Mouse (Mus musculus) erythroid progenitor cell, adult 5-6 weeks (primary cell): ENCODE results near the gene Lonp2. TPM values are rescaled to one million over a fixed set of nuclear protein-coding genes. Genes with fewer than 3 reads are reported as not detected.

ENCODE experiments used
- ATAC-seq: replicated peaks from 2 replicates; pipeline ENCODE4 v1.8.0; 2016; ENCODE audit warnings: moderate number of reproducible peaks, mild to moderate bottlenecking, moderate TSS enrichment, inconsistent platforms; ENCODE audit not compliant: poor library complexity, low FRiP score, severe bottlenecking
- total RNA-seq, 2 experiments: library from RNA; stranded (forward) in 1 of 2; stranded (reverse) in 1 of 2; fragments of 150-400 nt in 1 of 2; fragments of 186-747, 209-891 nt in 1 of 2; gene quantifications; 2 replicates each; pipeline versions ENCODE4 v1.2.3 to v1.2.4; 2015 to 2017; ENCODE audit warnings: low replicate concordance in 2 of 2

The Lonp2 gene
- total RNA-seq (2015; ENCODE audit: low replicate concordance) (16.9 and 31.9 TPM in 2 replicates), total RNA-seq (2017; ENCODE audit: low replicate concordance) (13.4 and 20.5 TPM in 2 replicates)

DNA sequence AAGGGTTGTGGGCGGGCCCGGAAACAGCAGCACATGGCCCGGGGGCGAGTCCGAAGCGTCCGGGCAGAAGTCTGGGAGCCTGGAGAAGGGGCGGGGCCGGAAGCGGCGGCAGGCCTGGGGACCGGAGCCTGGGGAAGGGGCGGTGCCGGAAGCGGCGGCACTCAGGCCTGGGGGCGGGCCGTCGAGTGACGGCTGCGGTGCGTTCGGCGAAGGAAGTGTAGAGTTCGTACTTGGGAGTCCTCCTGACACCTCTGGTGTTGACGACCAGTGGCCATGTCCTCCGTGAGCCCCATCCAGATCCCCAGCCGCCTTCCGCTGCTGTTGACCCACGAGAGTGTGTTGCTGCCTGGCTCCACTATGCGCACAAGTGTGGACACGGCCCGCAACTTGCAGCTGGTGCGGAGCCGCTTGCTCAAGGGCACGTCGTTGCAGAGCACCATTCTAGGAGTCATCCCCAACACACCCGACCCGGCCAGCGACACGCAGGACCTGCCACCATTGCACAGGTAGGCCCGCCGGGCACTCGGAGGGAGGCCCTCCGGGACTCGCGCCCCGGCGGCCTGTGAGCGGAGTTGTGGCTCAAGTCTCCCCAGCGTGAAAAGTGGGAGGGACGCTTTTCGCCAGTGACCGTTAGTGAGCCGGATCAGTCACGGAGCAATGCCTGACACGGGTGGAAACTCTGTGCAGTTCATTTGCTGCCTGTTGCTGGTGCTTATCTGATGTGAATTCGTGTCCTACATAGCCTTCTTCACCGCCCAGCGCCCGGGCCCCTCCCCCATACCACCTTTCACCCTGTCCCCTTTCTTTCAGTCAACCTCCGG, at the start of gene Lonp2:
TSS of gene Lonp2 (plus strand) at position 133 of the 821 bp plus-strand sequence.
- peak; percentile 97 for ATAC-seq

DNA sequence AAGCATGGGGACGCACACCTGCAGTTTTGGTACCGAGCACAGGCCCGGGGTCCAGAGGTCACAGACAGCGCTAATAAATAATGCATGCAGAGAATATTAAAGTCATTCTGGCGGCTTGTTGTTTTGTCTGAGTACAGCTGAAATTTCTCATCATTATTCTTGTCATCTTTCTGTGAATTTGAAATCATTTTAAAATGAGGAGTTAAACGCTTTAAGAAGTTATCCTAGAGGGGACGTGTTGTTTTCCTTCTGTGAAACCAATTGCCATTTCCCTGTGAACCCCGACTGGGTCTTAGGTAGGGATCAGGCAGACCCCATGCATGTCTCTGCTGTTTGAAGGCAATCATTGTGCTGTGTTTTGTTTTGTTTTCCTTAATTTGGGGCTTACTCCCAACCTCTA, 46.3 kb upstream of the Lonp2 start:
- ATAC-seq, result no peak

DNA sequence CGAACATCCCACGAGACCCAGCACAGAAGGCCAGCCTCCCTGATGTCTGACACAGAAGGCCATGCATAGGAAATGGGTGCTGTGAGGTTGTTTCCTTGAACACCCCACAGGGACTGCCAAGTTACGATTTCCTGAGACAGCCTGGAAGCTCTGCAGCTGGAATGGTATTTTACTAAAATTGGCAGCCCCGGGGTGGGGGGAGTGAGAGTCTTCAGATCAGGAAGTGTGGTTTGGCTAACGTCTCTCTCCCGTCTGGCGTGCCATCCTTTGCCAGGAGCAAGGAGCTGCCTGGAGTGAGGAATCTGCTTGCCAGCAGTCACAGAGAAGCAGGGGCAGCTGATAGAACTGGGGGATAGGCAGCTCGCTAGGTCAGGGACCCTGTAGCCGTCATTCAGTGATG, 45.8 kb upstream of the Lonp2 start:
- ATAC-seq, result no peak

DNA sequence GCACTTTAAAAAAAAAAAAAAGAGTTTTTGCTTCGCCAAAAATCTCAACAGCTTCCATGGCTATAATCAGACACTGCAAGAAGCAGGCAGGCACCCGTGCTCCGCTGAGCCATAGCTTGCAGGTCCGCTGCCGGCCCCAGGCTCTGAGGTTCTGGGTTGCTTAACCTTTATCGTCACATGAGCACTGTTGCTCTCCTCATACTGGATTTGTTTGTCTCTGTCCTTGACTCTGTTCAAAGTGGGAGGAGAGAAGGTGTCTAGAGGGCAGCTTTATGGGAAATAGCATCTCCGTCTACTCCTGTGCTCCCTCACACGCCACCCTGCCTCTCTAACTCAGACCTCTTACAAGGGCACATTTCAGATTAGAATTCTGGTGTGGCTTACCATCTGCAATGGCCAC, 45.1 kb upstream of the Lonp2 start:
- no peak for ATAC-seq

DNA sequence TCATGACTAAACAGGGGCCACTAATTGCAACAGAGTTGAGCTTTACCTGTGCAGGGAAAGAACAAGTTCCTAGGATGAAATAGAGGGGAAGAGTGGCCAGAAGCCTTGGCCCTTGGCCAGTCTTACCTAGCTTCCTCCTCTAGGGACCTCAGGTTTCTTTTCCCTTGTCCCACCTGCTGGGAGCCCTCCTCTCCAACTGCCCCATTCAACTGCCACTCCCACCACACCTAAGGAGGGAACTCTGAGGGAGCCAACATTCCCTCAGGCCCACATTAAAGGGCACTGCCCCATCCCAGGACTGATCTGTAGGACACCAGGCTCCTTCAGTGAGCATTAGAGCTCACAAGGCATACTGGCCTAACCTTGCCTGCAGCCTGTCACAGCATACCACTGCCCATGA, 43.4 kb upstream of the Lonp2 start, which contains the start of gene Abcc12:
TSS of gene Abcc12 (minus strand) at position 229 of the 400 bp plus-strand sequence.
- no peak for ATAC-seq

DNA sequence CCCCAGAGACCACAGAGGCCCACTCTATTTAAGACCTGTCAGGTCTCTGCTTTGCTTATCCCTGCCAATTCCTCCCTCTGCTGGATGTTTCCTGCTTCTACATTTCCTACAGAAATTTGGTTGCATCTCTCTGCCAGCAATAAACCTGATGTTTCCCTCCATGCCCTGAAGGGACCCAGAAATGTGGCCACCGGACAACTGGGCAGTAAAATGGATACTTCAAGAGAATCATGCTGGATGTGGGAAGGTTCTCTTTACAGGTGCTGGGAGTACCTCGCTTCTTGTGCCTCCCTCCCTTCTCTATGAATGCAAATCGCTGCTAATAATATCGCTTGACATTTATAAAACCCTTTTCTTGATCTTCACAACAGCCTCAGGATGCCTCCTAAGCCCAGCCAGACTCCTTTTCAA, 41.9 kb upstream of the Lonp2 start:
- no peak for ATAC-seq

DNA sequence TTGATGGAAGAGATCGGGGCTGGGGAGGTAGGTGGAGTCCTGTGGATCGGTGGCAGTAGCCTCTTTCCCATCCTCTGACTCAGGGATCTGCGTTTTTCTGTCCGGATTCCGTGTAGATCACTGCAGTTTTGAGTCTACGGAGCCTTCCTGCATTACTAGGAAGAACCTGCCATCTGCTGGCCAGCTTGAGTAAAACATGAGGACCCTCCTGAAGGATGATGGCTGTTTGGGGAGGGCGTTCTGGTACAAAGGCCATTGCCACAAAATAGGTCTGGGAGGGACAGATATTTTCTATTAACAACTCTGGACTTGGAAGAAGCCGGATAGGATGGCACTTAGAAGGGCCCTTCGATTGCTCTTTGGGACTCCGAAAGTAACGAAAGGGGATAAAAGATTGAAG, 38.7 kb upstream of the Lonp2 start:
- peak; percentile 42; the same call in 1 of the 2 replicates for ATAC-seq

DNA sequence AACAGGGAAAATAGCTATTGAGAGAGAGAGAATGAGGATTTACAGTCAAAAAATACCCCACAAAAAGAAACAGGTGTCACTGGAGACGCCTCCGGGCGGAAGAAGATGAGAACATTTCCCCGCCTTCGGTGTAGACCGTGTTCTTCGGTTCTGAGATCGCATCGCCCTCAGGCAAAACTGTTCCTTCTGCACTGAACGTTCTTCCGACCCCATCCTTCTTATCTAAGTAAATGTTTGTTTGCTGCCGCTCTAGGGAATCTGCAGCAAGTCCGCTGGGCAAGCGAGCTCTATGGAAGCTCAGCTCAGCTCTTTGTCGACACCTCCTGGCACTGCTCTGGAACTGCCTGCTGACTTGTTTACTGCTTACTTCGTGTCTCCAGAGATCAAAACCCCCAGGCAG, 38.3 kb upstream of the Lonp2 start:
- peak; percentile 76 for ATAC-seq

DNA sequence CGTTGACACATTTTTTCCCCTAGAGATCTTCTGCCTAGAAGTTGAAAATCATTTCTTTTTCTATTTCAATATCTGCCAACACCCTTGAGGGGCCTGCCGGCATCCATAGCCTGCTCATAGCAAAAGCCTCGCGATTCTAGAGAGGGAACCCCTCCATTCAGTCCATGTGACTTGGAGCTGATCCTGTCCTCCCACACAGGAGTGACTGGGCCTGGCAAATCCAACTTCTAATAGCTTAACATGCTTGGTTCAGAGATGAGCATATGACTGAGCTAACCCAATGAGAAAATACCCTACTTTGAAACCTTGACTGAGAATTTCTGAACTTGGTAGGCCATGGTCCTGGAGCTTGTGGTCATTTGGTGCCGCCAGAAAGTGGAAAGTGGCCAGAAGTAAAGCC, 37.8 kb upstream of the Lonp2 start:
- ATAC-seq, result no peak

DNA sequence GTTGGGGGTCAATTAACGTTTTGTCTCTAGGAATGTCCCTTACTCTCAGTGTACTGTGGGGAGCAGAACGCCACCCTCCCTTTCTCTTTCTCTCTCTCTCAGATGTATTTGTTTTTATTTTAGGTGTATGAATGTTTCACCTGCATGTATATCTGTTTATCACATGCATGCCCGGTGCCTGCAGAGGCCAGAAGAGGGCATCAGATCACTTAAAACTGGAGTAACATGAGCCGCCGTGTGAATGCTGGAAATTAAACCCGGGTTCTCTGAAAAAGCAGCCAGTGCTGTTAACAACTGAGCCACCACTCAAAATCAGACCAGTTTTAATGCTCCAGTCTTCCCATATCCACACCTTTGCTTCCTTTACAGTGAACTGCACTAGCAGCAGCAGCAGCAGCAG, 37.2 kb upstream of the Lonp2 start:
- no peak for ATAC-seq

DNA sequence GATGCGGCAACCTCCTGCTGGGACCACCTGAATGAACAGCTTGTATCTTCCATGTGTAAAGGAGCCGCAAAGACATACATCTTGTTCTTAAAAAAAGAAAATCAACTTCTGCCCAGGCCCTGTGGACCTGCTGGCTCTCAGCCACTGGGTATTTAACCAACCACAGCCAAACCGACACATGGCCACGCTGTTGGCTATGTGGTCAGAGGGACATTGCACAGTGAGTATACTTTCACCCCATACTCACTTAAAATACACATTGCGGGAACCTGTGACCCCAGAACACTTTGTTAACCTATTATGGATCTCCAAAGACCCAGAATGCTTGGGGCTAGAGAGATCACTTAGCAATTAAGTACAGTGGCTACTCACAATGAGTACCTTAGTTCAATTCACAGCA, 35.5 kb upstream of the Lonp2 start:
- no peak for ATAC-seq

DNA sequence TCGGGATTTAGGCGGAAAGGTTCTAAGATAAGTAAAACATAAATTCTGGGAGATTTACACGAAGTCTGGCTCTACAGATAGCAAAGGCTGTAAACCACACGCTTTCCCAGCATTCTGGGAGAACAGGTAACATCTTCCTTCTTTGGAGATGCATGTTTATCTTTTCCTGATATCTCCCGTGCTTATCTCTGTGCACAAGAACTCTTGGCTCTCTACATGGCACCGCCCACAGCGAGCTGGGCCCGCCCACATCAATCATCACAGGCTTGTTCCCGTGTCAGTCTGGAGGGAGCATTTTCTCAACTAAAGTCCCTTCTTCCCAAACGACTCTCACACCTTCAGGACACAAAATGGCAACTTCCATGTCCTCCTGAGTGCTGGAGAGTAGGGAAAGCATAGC, 30.7 kb upstream of the Lonp2 start:
- no peak for ATAC-seq

DNA sequence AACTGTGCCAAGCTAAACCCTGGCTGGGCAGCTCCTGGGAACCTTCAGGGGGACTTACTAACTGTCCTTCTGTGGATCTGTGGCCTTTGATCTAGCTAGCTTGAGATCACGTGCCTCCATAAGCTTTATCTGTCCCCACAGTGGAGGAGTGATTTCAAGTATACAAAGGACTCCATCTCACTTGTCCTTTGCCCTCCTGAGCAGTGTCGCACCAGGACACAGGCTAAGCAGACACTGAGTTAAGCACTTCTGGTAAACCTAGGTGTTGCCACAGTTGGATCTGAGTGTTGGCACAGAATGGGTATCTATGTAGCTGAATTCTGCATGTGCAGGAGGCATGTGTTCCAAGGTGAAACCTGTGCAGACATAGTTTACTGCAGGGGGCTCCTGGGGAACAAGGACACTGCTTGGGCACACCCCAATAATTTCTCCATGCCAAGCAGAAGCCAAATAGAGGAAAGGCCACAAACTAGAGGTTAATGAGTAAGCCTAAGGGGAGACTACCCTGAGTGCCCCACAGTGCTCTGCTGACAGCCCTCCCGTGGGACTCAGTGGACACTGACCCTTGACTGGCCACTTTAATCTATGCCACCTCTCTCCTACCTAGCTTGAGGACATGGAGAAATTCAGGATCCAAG, 29.6 kb upstream of the Lonp2 start:
- ATAC-seq, result no peak

DNA sequence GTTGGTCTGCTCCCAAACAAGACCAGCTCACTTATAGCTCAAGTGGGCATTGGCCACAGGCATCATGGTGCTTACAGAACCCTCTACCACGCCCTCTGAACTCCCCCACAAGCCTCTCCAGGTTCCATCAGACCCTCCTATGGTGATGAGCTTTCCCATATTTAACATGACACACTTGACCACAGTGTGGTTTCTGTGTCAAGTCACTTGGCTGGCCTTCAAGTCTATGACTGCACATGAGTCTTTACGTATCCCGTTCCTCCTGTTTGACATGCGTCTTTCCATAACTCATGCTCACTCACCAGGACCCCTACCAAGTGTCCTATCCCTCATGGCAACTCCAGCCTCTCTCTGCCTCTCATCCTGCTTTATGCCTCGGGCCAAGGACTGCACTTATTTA, 28.2 kb upstream of the Lonp2 start:
- no peak for ATAC-seq

DNA sequence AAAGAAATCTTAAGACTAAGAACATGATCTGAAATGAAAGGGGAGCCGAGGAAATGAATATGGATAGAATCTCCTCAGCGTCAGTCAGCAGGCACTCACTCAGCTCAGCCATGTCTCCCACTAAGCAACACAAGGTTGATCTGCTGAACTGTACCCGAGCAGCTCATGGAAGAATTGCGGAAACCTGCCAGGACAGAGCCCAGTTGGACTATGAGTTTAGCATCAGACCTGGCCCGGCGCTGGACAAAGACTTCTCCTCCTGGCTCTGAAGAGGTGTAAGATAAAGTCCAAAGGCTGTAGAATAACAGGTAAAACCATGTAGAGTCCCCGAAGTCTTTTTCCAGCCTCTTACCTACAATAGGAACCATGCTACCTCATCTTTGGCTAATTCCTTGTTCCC, 26.2 kb upstream of the Lonp2 start:
- ATAC-seq, result no peak

DNA sequence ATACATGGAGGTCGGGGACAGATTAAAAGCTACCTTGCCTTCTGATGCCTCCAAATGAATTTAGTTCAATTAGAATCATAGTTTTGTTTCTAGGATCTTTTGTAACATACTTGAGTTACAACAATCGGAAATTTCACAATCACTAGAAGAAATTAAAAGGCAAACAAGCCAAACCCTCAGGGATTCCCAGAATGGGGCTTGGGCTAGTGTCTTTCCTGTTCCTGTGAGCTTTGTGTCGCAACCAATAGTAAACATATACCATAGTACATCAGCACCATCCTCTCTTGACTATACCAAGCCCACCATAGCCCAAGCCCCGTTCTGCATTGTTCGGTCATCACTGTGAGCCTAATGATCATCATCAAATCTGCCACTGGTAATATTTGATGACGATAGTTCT, 24.5 kb upstream of the Lonp2 start:
- ATAC-seq, result no peak

DNA sequence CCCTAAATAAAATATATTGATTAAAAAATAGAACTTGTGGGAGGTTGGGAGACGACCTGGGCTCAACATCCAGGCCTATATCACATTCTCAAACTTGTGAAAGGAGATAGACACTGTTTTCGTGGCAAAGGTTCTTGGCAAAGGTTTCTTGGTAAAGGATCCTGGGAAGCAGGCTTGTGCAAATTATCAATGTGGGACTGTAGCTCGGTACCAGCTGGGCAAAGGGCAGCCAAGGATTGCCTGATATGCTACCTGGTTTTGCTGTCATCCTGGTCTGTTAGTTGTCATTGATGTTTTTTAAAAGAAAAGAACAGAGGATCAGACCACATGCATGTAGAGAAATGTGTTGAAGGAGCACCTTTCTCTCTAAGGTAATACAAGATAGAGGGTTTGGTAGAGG, 23.5 kb upstream of the Lonp2 start:
- no peak for ATAC-seq

DNA sequence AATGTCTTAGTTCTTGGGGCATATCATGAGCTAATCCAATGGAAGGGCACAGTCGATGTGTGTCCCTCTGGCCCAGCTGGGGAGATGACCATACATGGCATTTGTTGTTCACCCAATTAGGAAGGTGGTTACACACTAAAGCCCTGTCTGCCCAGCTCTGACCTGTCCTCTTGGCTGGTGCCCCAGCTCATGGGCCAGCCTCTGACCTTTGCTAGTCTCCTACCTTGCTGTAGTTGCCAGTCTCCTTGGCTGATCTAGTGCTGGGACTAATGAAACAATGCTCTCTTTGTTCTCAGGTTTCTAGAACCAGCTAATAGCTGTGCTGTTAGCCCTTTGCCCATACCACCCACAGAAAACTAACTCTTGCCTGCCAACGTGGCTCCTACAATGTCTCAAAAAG, 20.7 kb upstream of the Lonp2 start:
- ATAC-seq, result no peak

DNA sequence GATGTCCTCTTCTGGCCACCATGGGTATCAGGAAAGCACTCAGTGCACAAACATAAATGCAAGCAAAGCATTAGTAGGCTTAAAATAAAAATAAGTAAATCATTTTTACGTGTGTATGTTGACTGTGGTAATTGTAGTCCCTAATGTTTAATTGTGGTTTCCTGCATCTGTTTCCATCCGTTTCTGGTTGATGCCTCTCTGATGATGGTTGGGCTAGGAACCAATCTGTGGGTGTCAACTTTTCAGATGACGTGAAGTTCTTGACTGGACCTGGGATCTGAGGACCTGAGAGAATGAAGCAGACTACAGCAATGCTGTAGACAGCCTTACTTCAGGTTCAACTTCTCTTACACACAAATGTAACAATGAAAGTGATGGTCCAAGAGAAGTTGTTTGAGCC, 19.2 kb upstream of the Lonp2 start:
- no peak for ATAC-seq

DNA sequence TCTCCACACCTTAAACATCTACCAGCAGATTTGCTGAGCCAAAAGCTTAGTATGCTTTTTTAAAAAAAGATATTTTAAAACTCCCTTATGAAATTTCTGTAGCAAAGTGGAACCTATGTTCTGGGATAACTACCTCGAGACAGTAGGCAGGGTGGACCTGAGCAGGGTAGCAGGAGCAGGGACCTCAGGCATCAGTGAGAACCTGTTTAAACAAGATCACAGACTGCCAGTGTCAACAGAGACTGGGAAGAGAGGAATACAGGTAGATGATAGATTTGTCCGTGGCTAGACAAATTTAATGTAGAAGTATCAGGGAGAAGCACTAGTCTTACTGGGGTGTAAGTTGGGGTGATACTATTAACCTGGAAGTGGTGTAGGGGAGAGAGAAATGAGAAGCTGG, 10.0 kb upstream of the Lonp2 start:
- ATAC-seq, result no peak

DNA sequence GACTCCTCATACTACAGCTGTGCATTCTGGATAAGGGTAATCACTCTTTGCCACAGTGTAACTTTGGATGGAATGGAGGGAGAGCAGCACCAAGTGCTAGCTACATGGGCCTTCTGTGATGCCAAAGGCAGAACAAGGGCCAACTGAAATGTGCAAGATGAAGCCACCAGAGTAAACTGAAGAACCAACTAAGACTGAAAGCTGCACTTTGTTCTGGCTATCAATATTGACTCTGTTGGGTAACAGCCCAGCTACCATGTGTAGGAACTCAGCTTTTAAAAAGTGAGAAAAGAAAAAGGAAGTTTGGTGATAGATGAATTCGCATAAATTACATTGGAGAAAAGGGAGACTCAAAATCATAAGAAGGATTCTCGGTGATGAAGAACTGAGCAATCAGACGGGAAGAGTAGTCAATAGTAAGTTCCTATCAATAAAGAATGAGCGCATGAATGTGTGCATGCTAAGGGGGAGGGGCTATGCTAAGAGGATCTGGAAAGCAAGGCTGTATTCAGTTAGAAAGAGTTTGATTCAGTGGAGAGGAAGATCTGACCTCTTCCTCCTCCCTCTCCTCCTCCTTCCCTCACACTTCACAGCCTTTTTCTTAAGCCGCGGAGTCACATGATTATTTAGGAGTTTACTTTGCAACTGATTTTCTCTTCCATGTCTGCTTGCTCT, 8.6 kb upstream of the Lonp2 start:
- ATAC-seq, result no peak
